ENCODE assay signal across 18 mouse cellular contexts in genomic region chr19:14426920-14427319, GRCm38 (mm10).
A peak's percentile ranks its signal among the peaks of the same experiment; 100 is the strongest.
DNase-seq lines count a peak whose midpoint lies in the region; ATAC-seq and TF ChIP-seq lines count a peak whose summit lies in the region.
"Had no signal": no experiment of that assay in that cellular context is flagged by ENCODE, and none has a peak within 500 bp of the region (broad histone marks: within the 10 kb centered on the region; RNA-seq: fewer than 3 reads in every experiment).

No protein-coding gene starts in this region.

- H3K27me3 ChIP-seq in forebrain, embryonic 14.5 days (replicated peaks; ENCODE audit: control insufficient read depth, insufficient read depth, low read length), result no peaks in the 10 kb centered on the region
- H3K27me3 ChIP-seq in forebrain, postnatal 0 days (ENCODE audit: insufficient read depth, low read length), result peaks cover 3% of the 10 kb centered on the region; the same call in 1 of the 2 replicates
- H3K27me3 ChIP-seq in kidney, embryonic 15.5 days, result peaks cover 8% of the 10 kb centered on the region; the same call in 1 of the 2 replicates
- 0 out of 2 replicates have a peak, but pooled peaks cover 3% of the 10 kb centered on the region for H3K27me3 ChIP-seq in limb, embryonic 12.5 days
- H3K27me3 ChIP-seq: midbrain, embryonic 15.5 days had no signal

- peak; percentile 36 for DNase-seq in forebrain, embryonic 14.5 days (ENCODE audit: low spot score)
- no peak for DNase-seq in forebrain, postnatal 0 days
- no peak for DNase-seq in kidney, postnatal 25 days
- peak; percentile 60 for DNase-seq in brain, embryonic 14.5 days (ENCODE audit: low read depth)
- DNase-seq in urinary bladder, adult 18-20 months (ENCODE audit: low spot score in 2 of 2), result no peak
- DNase-seq in gastrocnemius, postnatal 14 days, result no peak
- DNase-seq: adrenal gland, postnatal 10 days; cerebellum, adult 9-11 months; kidney, adult 18-20 months had no signal

- intact Hi-C loops in gastrocnemius, postnatal 14 days (cut with DNase I; ENCODE audit: low total_unique reads), result no loop called here

- 12% methylated on average over 6 of the region's 6 CpGs for WGBS in forebrain, embryonic 14.5 days
- 23% methylated on average over 6 of the region's 6 CpGs for WGBS in forebrain, postnatal 0 days
- 46% methylated on average over 6 of the region's 6 CpGs for WGBS in kidney, embryonic 15.5 days
- WGBS in limb, embryonic 12.5 days, result 33% methylated on average over 6 of the region's 6 CpGs

- H3K27ac ChIP-seq in forebrain, embryonic 14.5 days (ENCODE audit: low read depth, low read length), result no peak overlapping the region
- H3K27ac ChIP-seq in forebrain, postnatal 0 days (ENCODE audit: low read depth, low read length), result no peak overlapping the region
- no peak overlapping the region for H3K27ac ChIP-seq in kidney, embryonic 15.5 days
- peak overlapping the region; percentile 67 for H3K27ac ChIP-seq in limb, embryonic 12.5 days
- H3K27ac ChIP-seq: hindbrain, embryonic 15.5 days; limb, embryonic 15.5 days; midbrain, embryonic 15.5 days; stomach, postnatal 0 days had no signal

- no peak for TF ChIP-seq CTCF in forebrain, postnatal 0 days (IDR thresholded peaks at IDR 0.05; ENCODE audit: low read depth)
- no peak for TF ChIP-seq CTCF in brain, embryonic 14.5 days (IDR thresholded peaks at IDR 0.05; ENCODE audit: borderline replicate concordance, extremely low read depth, insufficient read depth, insufficient read length)

- peak; percentile 34 for ATAC-seq in forebrain, embryonic 14.5 days
- no peak for ATAC-seq in forebrain, postnatal 0 days
- ATAC-seq in kidney, embryonic 15.5 days (replicated peaks; ENCODE audit: low FRiP score), result 0 out of 2 replicates have a peak, but pooled peaks have one; percentile 30
- ATAC-seq in limb, embryonic 12.5 days (ENCODE audit: insufficient number of reproducible peaks, insufficient read depth, low FRiP score, low TSS enrichment, low read depth), result no peak
- ATAC-seq: activated CD4-positive, CD25-positive, alpha-beta regulatory T cell, adult 4 months; lung, postnatal 0 days; midbrain, embryonic 15.5 days had no signal

- H3K9ac ChIP-seq in forebrain, embryonic 14.5 days (ENCODE audit: low read length), result no peak overlapping the region
- H3K9ac ChIP-seq in forebrain, postnatal 0 days, result no peak overlapping the region
- no peak overlapping the region for H3K9ac ChIP-seq in kidney, embryonic 15.5 days
- H3K9ac ChIP-seq in limb, embryonic 12.5 days (replicated peaks), result no peak overlapping the region
- H3K9ac ChIP-seq: hindbrain, embryonic 15.5 days; limb, embryonic 15.5 days; midbrain, embryonic 15.5 days had no signal

- H3K4me1 ChIP-seq in forebrain, embryonic 14.5 days (ENCODE audit: control insufficient read depth, insufficient read depth, low read length), result peaks cover 11% of the 10 kb centered on the region
- no peaks in the 10 kb centered on the region for H3K4me1 ChIP-seq in forebrain, postnatal 0 days (ENCODE audit: insufficient read depth)
- peaks cover 30% of the 10 kb centered on the region for H3K4me1 ChIP-seq in kidney, embryonic 15.5 days
- H3K4me1 ChIP-seq in limb, embryonic 12.5 days (replicated peaks), result peaks cover 33% of the 10 kb centered on the region
- H3K4me1 ChIP-seq: hindbrain, embryonic 15.5 days had no signal

- H3K4me2 ChIP-seq in forebrain, embryonic 14.5 days (ENCODE audit: low read length), result no peak overlapping the region
- no peak overlapping the region for H3K4me2 ChIP-seq in forebrain, postnatal 0 days (ENCODE audit: low read depth)
- H3K4me2 ChIP-seq in kidney, embryonic 15.5 days, result peak overlapping the region; percentile 21
- peak overlapping the region; percentile 43 for H3K4me2 ChIP-seq in limb, embryonic 12.5 days
- H3K4me2 ChIP-seq: hindbrain, embryonic 15.5 days; limb, embryonic 15.5 days; midbrain, embryonic 15.5 days had no signal

- H3K9me3 ChIP-seq in forebrain, embryonic 14.5 days (replicated peaks; ENCODE audit: control insufficient read depth, low read length), result no peaks in the 10 kb centered on the region
- no peaks in the 10 kb centered on the region for H3K9me3 ChIP-seq in forebrain, postnatal 0 days (ENCODE audit: low read length)
- no peaks in the 10 kb centered on the region for H3K9me3 ChIP-seq in kidney, embryonic 15.5 days (replicated peaks)
- H3K9me3 ChIP-seq in limb, embryonic 12.5 days, result no peaks in the 10 kb centered on the region
- H3K9me3 ChIP-seq: G1E; hindbrain, embryonic 15.5 days; limb, embryonic 15.5 days; midbrain, embryonic 15.5 days had no signal

- no peak for TF ChIP-seq POLR2A in brain, embryonic 14.5 days (IDR thresholded peaks at IDR 0.05; ENCODE audit: borderline replicate concordance, extremely low read depth, insufficient read depth, insufficient read length, poor library complexity, severe bottlenecking)

- H3K36me3 ChIP-seq in forebrain, embryonic 14.5 days (ENCODE audit: control insufficient read depth, insufficient read depth, low read length), result no peaks in the 10 kb centered on the region
- H3K36me3 ChIP-seq in forebrain, postnatal 0 days (ENCODE audit: insufficient read depth), result no peaks in the 10 kb centered on the region
- no peaks in the 10 kb centered on the region for H3K36me3 ChIP-seq in kidney, embryonic 15.5 days
- no peaks in the 10 kb centered on the region for H3K36me3 ChIP-seq in limb, embryonic 12.5 days
- H3K36me3 ChIP-seq: G1E; hindbrain, embryonic 15.5 days; limb, embryonic 15.5 days; midbrain, embryonic 15.5 days had no signal

- H3K4me3 ChIP-seq in forebrain, embryonic 14.5 days (ENCODE audit: low read depth, low read length), result no peak overlapping the region
- H3K4me3 ChIP-seq in forebrain, postnatal 0 days (ENCODE audit: low read depth, low read length), result no peak overlapping the region
- no peak overlapping the region for H3K4me3 ChIP-seq in kidney, embryonic 15.5 days (replicated peaks)
- H3K4me3 ChIP-seq in limb, embryonic 12.5 days (replicated peaks), result no peak overlapping the region
- H3K4me3 ChIP-seq: hindbrain, embryonic 15.5 days; limb, embryonic 15.5 days; midbrain, embryonic 15.5 days had no signal

Comparison
In these comparisons a context has a peak if more than half of its experiments do, and no peak if none do; other contexts are left out.
1. ATAC-seq: peak in forebrain, embryonic 14.5 days (single experiment) and kidney, embryonic 15.5 days (single experiment); none in forebrain, postnatal 0 days (single experiment) and limb, embryonic 12.5 days (single experiment).
2. DNase-seq: peak in forebrain, embryonic 14.5 days (single experiment) and brain, embryonic 14.5 days (single experiment); none in forebrain, postnatal 0 days (single experiment), kidney, postnatal 25 days (0 of 2), urinary bladder, adult 18-20 months (0 of 2) and gastrocnemius, postnatal 14 days (single experiment).
3. H3K4me2 ChIP-seq: peak in kidney, embryonic 15.5 days (single experiment) and limb, embryonic 12.5 days (single experiment); none in forebrain, embryonic 14.5 days (single experiment) and forebrain, postnatal 0 days (single experiment).